Mouse (Mus musculus) heart, postnatal 14 days (tissue): ENCODE measurements around the gene Cfap73. TPM values are rescaled to one million over a fixed set of nuclear protein-coding genes. Genes with fewer than 3 reads are reported as not detected.

Experiments used
- DNase-seq, 2 experiments: peaks; one replicate each; pipeline ENCODE4 v3.0.0; 2021 to 2022
- intact Hi-C: fragments of 180-260 bp; cut with DNase I; formaldehyde crosslinking; loops from one replicate; pipeline ENCODE4 v1.15.1; 2025
- total RNA-seq, 2 experiments: library from RNA; stranded (reverse); gene quantifications; 2 replicates each; pipeline ENCODE4 v1.2.3; 2021

Cfap73 gene
- total RNA-seq, 2 experiments from 2014 or later, result not detected

DNA sequence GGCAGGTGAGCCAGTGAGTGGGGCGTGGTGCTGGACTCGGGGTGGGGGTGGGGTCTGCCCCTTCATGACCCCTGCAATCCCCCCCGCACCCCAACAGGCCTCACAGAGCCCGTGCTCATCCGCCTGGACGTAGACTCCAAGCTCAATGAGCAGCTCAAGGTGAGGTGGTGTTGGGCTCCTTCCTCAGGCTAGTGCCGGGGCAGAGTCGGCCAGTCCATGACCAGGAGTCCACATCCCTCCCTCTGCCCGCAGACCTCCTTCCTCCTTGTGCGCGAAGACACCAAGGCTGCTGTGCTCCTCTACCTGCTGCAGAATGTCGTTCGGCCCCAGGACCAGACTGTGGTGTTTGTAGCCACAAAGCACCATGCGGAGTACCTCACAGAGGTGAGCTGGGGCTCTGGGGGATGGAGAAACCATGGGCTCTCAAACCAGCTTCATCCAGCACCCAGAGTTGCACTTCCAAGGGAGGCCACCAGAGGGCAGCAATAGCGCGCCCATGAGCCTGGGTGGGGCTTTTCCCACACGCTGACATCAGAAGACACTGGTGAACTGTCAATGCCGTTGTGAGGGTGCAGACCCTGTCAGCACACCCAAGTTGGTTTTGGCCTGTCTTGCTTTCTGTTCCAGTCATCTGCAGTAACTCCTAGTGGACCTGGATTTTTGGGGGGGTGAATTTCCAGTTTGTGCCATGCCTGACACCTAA lies 13.5 kb downstream of the Cfap73 start:
- peak; percentile 81 to 90 for DNase-seq

DNA sequence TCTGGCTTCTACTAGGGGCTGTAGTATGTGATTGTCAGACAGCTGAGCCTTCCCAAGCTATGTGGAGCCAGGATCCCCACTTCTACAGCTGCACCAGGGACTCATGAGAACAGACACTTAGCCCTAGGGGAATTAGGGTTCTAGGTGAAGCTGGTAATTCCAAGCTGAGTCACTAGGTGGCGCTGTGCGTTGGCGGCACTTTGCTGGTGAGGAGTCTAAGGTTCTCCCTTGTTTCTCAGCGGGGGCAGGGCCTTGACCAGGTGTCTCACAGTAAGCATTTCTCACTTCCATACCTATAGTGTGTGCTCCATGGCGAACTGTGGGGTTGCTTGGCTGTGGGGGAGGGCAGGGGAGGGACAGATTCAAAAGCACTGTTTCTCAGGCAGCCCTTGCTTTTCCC lies 14.8 kb downstream of the Cfap73 start:
- DNase-seq, result peak; percentile 56 to 76
- intact Hi-C loops, result loop anchor here (2.0 kb wide), 1 partner anchor 94 kb away; no protein-coding TSS in a partner anchor

More for the DNA sequence above, 13.5 kb downstream of the Cfap73 start:
- intact Hi-C loops, result loop anchor here (1.0 to 2.0 kb wide), 3 partner anchors 28 to 126 kb away; partner anchors contain the start of gene Rasal1

DNA sequence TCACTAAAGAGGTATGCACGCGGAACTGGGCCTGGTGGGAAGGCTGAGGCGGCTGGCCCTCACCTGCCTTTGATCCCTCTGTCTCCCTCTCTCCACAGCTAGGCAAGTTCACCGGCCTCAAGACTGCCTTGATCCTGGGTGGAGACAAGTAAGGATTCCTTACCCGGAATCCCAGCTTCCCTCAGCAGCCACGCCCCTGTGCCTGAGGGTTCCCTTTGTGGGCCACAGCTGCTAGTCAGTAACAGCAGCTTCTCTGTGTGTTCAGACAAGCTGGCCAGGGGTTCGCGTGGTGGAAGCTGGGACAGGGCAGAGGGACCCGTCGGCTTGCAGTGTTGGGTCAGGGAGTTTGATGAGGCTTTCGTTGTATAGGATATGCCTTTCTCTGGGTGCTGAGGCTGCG lies 15.3 kb downstream of the Cfap73 start:
- intact Hi-C loops, result loop anchor here (2.0 kb wide), 1 partner anchor 94 kb away; no protein-coding TSS in a partner anchor
- DNase-seq, result no peak

- DNase-seq, result no peak
- intact Hi-C loops, result no loop called here
These were observed 18.1 kb downstream of the Cfap73 start for GRCm38 (mm10) chr5:120615903-120616302.

GRCm38 (mm10) chr5:120612822-120613604 lies 21.0 kb downstream of the Cfap73 start:
- intact Hi-C loops, result no loop called here
- DNase-seq, result peak; percentile 99 to 100

GRCm38 (mm10) chr5:120612442-120612821 lies 21.6 kb downstream of the Cfap73 start, which contains the start of the genes Rita1 and Ddx54:
Gene Rita1, minus strand, starts transcription at chr5:120612589.
Gene Ddx54, plus strand, starts transcription at chr5:120612739.
- peak; percentile 97 for DNase-seq
- intact Hi-C loops, result no loop called here

- no peak for DNase-seq
- intact Hi-C loops, result no loop called here
These were observed 22.6 kb downstream of the Cfap73 start for GRCm38 (mm10) chr5:120611416-120611815.

DNA sequence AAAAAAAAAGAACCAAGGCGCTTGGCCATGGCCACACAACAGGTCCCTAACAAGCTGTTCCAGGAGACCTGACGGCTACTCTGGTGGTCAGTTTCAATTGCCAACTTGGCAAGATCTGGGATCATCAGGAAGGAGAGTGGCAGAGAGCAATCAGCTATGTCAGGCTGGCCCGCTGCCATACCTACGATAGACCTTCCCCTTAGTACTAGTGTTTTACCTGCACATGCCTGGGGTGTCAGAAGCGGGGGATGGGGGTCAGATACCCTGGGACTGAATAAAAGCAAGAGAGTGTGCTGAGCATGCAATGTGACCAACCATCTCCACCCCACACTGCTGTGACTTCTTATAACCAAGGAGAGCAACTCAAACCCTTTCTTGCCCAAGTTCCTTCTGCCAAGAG lies 23.1 kb downstream of the Cfap73 start:
- no peak for DNase-seq
- intact Hi-C loops, result no loop called here

- DNase-seq, result no peak
- intact Hi-C loops, result loop anchor here (5.0 to 10.0 kb wide), 2 partner anchors 87 to 465 kb away; no protein-coding TSS in a partner anchor
These were observed 24.7 kb downstream of the Cfap73 start for GRCm38 (mm10) chr5:120609246-120609775.

DNA sequence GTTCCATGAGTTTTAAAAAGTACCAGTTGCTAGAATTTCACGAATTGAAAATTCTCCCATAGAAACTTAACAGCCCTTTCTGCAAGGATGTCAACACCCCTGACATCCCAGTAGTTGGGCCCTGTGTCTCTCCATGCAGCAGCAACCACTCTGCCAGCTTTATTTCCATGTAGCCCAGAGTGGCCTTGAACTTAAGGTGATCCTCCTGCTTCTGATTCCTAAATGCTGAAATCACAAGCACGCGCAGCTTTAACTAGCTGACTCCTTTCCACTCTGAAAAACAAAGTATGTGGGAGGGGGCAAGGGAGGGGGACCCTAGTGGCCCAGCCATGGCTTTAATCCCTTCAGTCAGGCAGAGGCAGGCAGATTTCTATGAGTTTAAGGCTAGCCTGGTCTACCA lies 26.7 kb downstream of the Cfap73 start:
- DNase-seq, result no peak
- intact Hi-C loops, result loop anchor here (5.0 to 10.0 kb wide), 2 partner anchors 85 to 463 kb away; no protein-coding TSS in a partner anchor

DNA sequence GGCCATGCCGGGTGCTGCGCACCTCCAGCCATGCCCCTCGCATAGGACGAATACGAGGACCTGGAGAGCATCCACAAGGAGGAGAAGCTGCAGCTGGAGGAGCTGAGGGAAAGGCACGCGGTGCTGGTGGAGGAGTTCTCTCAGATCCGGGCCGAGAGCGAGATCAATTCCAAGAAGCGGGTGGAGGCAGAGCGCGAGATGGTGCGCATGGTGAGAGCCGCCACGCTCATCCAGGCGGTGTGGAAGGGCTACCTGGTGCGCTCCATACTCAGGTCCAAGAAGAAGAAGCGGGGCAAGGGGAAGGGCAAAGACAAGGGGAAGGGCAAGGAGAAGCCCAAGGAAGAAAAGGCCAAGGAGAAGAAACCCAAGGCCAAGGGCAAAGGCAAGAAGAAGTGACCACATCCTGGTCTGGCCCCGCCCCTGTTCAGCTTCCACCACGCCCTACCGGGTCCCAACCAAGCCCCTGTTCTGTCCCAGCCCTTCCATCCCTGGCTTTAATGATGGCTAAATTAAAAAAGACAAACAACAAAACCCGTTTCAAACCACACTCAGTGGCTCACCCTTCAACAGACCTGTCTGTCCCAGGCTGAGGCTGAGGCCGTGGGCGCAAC lies 27.3 kb downstream of the Cfap73 start:
- no peak for DNase-seq
- intact Hi-C loops, result loop anchor here (5.0 to 10.0 kb wide), 2 partner anchors 84 to 462 kb away; no protein-coding TSS in a partner anchor

DNA sequence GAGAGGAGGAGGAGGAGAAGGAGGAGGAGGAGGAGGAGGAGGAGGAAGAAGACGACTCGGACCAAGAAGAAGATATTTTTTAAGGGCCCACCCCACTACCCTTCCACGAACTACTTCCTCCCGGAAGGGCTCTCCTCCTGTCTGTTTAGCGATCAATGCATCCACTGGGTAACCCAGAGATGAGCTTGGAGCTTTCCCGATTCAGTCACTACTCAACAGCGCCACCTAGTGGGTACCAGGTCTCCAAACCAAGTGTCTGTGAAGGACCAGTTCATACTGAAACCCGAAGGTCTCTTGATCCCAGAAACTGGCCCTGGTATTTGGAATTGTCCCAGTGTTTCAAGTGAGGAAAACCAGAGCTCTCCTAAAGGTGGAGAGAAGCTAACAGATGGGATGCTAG lies 28.3 kb downstream of the Cfap73 start:
- DNase-seq, result peak; percentile 90 to 95
- intact Hi-C loops, result loop anchor here (1.0 to 10.0 kb wide), 3 partner anchors 83 to 461 kb away; no protein-coding TSS in a partner anchor

DNA sequence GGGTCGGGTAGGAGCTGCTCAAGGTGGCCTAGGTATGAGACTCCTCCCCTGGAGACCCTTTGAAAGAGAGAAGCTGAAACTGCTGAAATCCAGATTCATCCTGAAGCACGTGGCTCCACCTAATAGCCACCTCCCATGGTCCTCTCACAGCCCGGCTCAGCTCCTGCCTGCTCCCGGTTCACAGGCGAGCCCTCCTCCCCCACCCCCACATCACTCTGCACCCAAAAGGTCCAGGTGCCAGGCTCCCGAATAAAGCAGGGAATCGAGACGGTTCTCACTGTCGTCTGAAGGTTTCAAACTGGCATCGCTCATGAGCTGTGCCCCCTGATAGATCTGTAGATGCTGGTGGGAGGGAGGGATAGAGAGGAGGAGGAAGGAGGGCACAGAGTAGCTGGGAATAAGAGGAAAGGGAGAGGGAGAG lies 28.8 kb downstream of the Cfap73 start:
- intact Hi-C loops, result loop anchor here (1.0 to 10.0 kb wide), 3 partner anchors 83 to 460 kb away; no protein-coding TSS in a partner anchor
- no peak for DNase-seq

- intact Hi-C loops, result loop anchor here (1.0 to 10.0 kb wide), 3 partner anchors 83 to 460 kb away; no protein-coding TSS in a partner anchor
- DNase-seq, result peak; percentile 88 to 89
These were observed 29.2 kb downstream of the Cfap73 start for GRCm38 (mm10) chr5:120604839-120605238.

DNA sequence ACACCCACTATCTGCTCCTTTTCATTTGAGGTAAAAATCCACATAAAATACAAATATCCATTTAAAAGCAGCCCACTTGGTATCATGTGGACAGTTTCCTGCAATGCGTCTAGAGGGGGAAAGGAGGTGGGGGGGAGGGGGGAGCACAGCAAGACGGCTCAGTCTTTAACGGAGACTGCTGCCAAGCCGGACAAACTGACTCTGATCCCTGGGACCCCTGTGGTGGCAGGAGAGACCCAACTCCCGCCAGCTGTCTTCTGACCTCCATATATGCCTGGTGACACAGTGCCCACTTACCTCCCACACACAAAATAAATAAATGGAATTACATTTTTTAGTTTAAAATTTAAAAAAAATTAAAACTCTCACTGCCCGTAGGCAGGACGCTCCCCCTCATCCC lies 30.5 kb downstream of the Cfap73 start:
- DNase-seq, result no peak
- intact Hi-C loops, result loop anchor here (10.0 kb wide), 1 partner anchor 459 kb away; no protein-coding TSS in a partner anchor

DNA sequence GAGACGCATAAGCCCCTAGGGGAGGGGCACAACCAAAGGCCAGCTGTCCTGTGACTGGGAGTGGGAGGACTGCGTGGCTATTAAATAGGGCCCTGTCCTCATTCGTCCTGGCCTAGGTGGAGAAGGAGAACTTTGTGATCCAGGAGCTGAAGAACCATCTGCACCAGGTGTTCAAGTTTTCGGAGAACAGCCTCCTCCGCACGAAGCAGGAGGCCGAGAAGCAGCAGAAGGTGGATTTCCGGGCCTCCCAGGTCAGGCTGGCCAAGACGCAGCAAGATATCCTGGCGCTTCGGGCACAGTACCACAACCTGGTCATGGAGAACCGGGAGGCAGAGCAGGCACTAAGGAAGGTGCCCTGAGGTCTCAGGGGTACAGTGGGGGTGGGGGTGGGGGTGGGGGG lies 31.8 kb downstream of the Cfap73 start:
- DNase-seq, result no peak
- intact Hi-C loops, result loop anchor here (10.0 kb wide), 1 partner anchor 457 kb away; no protein-coding TSS in a partner anchor

DNA sequence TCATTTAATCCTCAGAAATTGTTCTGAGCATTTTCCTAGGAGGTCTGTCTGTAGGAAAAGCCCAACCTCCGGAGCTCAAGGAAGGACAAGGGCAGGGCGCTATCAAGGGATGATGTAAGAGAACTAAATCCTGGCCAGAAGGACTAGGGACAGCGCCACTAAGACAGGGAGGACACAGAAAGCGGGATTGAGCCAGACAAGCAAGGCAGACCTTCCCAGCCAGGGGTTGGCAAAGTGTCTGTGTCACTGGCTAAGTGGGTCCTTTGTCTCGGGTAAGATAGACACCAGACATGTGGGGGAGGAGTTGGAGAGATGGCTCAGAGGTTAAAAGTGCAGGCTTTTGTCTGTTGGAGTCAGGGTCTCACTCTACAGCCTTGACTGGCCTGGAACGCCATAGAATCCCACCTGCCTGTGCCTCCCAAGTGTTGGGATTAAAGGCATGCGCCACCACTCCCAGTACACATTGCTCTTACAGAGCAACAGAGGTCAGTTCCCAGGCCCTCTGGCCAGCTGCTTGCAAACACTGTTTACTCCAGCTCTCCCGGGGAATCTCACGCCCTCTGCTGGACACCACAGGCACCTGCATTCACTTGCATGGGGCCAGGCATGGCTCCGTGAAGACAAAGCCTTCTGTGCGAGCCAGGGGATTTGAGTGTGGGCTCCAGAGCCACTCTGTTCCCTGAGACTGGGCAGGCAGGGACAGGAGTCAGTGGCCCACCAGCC lies 32.9 kb downstream of the Cfap73 start:
- DNase-seq, result peak in 1 of 2 experiments; percentile 61
- intact Hi-C loops, result loop anchor here (10.0 kb wide), 1 partner anchor 456 kb away; no protein-coding TSS in a partner anchor

DNA sequence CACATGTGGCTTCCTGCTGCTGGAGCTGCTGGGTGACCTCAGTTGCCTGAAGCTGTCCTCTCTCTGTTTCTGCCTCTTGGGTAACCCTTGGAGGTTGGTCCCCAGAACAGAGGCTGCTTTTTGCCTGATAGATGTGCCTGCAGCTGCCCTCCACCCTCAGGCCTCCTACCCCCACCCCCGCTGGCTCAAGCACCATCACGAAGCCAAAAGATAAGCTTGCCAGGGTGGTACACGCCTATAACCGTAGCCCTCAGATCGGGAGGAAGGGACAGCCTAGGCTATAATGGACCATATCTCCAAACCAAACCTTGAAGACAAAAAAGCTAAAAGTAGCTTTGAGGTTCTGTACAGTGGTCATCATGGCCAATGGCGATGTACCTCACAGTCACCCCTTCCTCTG lies 34.4 kb downstream of the Cfap73 start:
- intact Hi-C loops, result loop anchor here (10.0 kb wide), 1 partner anchor 455 kb away; no protein-coding TSS in a partner anchor
- DNase-seq, result no peak

- intact Hi-C loops, result no loop called here
- DNase-seq, result no peak
These were observed 39.5 kb downstream of the Cfap73 start for GRCm38 (mm10) chr5:120594485-120594884.
